Mouse (Mus musculus) urinary bladder, postnatal 14 days (tissue): Measurements from ENCODE around the gene Zfp446.
A peak's percentile ranks its signal among the peaks of the same experiment; 100 is the strongest.

Source experiments
- DNase-seq: peaks from one replicate; pipeline ENCODE4 v3.0.0; 2021; ENCODE audit warnings: low spot score

Gene Zfp446

GRCm38 (mm10) chr7:13024805-13025204 is 47.2 kb downstream of the Zfp446 start:
- DNase-seq: peak; percentile 72

- DNase-seq: no peak
These were observed 48.0 kb downstream of the Zfp446 start for GRCm38 (mm10) chr7:13025511-13026112.

- no peak for DNase-seq
These were observed 51.3 kb downstream of the Zfp446 start for GRCm38 (mm10) chr7:13028986-13029385.

GRCm38 (mm10) chr7:13031069-13031468 is 53.4 kb downstream of the Zfp446 start:
- no peak for DNase-seq

GRCm38 (mm10) chr7:13031983-13032382 is 54.3 kb downstream of the Zfp446 start:
- DNase-seq: no peak

- no peak for DNase-seq
These were observed 54.9 kb downstream of the Zfp446 start for GRCm38 (mm10) chr7:13032541-13032940.

GRCm38 (mm10) chr7:13033451-13034147 is 56.0 kb downstream of the Zfp446 start:
- DNase-seq: no peak

- DNase-seq: peak; percentile 98
These were observed 56.7 kb downstream of the Zfp446 start, which contains the start of gene Chmp2a for GRCm38 (mm10) chr7:13034148-13034977. TSS of gene Chmp2a (minus strand) at chr7:13034807.
